Mouse (Mus musculus) liver, embryonic 12.5 days (tissue): ENCODE measurements at regions not wholly inside any gene's neighbourhood (a gene's known extent, or its start where the extent isn't known, plus 50 kb on each side); places are given as distances from the start of the nearest gene placed in this dataset.

Experiments used
- ATAC-seq: fragments of 200-750 bp; cut with Nextera tagmentation; 2 replicates; pipeline ENCODE4 v1.8.0; 2017; ENCODE audit warnings: moderate number of reproducible peaks, mild to moderate bottlenecking, moderate library complexity
- H3K27ac ChIP-seq: fragments of 300-500 bp; sonication (generic); 2 replicates; pipeline ENCODE4 v1.5.1; 2016; ENCODE audit warnings: mild to moderate bottlenecking
- H3K27me3 ChIP-seq: fragments of 300-500 bp; sonication (generic); replicated peaks from 2 replicates; pipeline ENCODE4 v1.6.1; 2016; ENCODE audit warnings: mild to moderate bottlenecking, moderate library complexity
- H3K36me3 ChIP-seq: fragments of 300-500 bp; sonication (generic); 2 replicates; pipeline ENCODE4 v1.6.1; 2016; ENCODE audit warnings: mild to moderate bottlenecking, moderate library complexity
- H3K4me1 ChIP-seq: fragments of 300-500 bp; sonication (generic); 2 replicates; pipeline ENCODE4 v1.6.1; 2016
- H3K4me2 ChIP-seq: fragments of 300-500 bp; sonication (generic); 2 replicates; pipeline ENCODE4 v1.6.1; 2016; ENCODE audit warnings: mild to moderate bottlenecking, moderate library complexity
- H3K4me3 ChIP-seq: fragments of 300-500 bp; sonication (generic); 2 replicates; pipeline ENCODE4 v1.5.1; 2016; ENCODE audit warnings: mild to moderate bottlenecking, moderate library complexity
- H3K9ac ChIP-seq: fragments of 300-500 bp; sonication (generic); 2 replicates; pipeline ENCODE4 v1.6.1; 2016; ENCODE audit warnings: mild to moderate bottlenecking, moderate library complexity
- H3K9me3 ChIP-seq: fragments of 300-500 bp; sonication (generic); replicated peaks from 2 replicates; pipeline ENCODE4 v1.6.1; 2016; ENCODE audit warnings: mild to moderate bottlenecking, moderate library complexity
- WGBS: fragments of 180-500 bp; shearing (Covaris S2); methylation state at CpG from one replicate; pipeline ENCODE4 v1.1.7; 2016; ENCODE audit not compliant: insufficient replicate concordance; 5-methylcytosine and 5-hydroxymethylcytosine counted together

DNA sequence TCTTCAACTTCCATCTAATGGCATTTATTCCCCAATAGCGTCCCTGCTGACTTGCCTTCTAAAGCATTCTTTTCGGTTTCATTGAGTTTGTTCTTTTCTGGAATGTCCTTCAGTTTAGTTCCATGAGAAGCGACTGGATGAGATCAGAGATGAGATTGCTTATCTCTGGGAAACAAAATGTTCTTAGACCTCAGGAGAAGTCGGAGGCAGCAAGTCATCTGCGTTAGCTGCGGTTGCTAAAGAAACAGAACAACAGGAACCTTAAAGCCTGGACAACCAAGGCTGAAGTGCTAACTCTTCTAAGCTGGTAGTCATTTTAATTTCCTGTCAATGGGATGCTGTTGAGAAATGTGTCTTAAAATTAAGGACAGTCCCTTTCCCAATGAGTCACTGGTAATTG, 365.3 kb downstream of the Pbx1 start:
- no peak for ATAC-seq
- Histone ChIP-seq H3K4me3 (no peak overlapping the region), H3K27ac (no peak overlapping the region), H3K36me3 (no peaks in the 10 kb centered on the region), H3K4me1 (no peaks in the 10 kb centered on the region), H3K9me3 (no peaks in the 10 kb centered on the region), H3K4me2 (no peak overlapping the region), H3K27me3 (no peaks in the 10 kb centered on the region), H3K9ac (no peak overlapping the region)
- 51% methylated on average over 6 of the region's 6 CpGs for WGBS

DNA sequence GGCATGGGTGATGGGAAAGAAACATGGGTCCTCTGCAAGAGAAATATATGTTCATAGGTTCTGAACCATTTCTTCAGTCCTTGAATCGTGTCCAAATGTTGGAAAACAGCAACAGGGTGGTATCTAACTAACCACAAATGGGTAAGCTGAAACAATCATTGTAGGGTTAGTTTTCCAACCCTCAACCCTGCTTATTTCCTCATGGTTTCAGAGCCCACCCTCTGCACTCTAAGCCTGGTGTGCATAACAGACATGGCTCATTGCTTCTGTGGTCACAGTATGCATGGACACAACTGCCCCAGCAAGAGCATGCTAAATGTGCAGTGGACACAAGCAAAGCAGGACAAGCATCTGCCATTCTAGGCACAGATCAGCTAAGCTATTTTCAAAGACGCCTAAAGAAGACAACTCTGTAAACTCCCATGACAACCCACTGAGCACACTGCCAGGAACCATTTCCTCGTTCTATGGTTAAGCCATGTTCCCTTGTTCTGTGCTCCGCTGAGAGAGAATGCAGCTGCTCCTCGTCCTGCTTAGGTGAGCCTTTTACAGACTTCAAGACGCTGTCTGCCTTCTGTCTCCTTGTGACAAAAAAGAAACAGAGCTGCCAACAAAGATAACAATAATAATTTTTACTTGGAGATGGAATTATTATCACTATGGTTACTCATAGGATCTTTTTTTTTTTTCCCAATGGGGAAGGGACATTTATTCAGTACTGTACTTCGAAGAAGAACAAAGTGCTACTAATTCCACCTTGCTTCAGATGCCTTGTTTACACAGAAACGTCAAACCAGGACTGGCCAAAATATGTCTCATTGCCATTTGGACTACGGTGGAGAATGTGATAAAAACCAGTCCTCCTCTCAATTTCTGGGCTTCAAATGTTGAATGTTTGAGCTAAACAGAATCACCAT, 363.8 kb downstream of the Pbx1 start:
- Histone ChIP-seq H3K9ac (no peak overlapping the region), H3K9me3 (no peaks in the 10 kb centered on the region), H3K36me3 (no peaks in the 10 kb centered on the region), H3K27me3 (no peaks in the 10 kb centered on the region), H3K4me2 (no peak overlapping the region), H3K4me3 (no peak overlapping the region), H3K4me1 (no peaks in the 10 kb centered on the region), H3K27ac (no peak overlapping the region)
- ATAC-seq, result no peak
- WGBS, result 51% methylated on average over 9 of the region's 9 CpGs

DNA sequence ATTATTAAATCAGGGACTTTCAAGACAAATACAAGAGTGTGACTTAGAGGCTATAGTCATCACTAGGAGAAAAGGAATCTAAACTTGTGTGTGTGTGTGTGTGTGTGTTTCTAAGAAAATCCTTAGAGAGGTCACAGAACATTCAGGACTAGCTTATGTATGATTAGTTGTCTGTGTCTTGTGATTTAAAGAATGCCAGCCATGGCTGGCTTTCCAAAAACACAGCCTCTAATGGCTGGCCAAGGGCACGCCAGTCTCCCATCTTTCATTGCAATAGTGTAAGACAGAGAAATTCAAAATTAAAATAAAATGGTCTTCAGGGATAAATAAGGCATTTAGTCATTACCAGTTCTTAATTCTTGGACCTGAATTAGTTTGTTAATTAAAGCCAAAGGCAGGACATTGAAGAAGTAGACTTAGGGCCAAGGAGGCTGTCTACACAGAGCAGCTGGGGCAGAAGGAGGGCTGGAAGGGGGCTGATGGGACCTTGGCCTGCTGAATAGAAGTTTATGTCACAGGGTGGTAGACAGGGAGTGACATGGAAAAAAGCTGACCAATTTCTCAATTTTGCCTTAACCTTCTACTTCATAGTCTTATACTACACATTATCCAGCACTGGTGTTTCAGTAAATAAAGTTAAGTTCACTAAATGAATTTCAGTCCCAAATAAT, 363.0 kb downstream of the Pbx1 start:
- WGBS, result 69% methylated on average over 1 of the region's 1 CpGs
- H3K4me1 ChIP-seq, result no peaks in the 10 kb centered on the region
- H3K9me3 ChIP-seq, result no peaks in the 10 kb centered on the region
- no peaks in the 10 kb centered on the region for H3K27me3 ChIP-seq
- H3K36me3 ChIP-seq, result no peaks in the 10 kb centered on the region
- ATAC-seq, result no peak
- no peak overlapping the region for H3K9ac ChIP-seq
- H3K4me3 ChIP-seq, result no peak overlapping the region
- no peak overlapping the region for H3K4me2 ChIP-seq
- no peak overlapping the region for H3K27ac ChIP-seq
